Mouse (Mus musculus): ENCODE results near the gene Pygo1.

- no peak for TF ChIP-seq POLR2A (IDR thresholded peaks at IDR 0.05; ENCODE audit: insufficient read depth, low read depth, low read length)
- TF ChIP-seq CTCF (IDR thresholded peaks at IDR 0.05): no peak
- TF ChIP-seq EP300 (IDR thresholded peaks at IDR 0.05; ENCODE audit: insufficient read depth, low read depth, low read length): no peak
Measured at GRCm38 (mm10) chr9:72931166-72931790, 5.8 kb downstream of the Pygo1 start.
